Mouse (Mus musculus) midbrain, postnatal 0 days (tissue): ENCODE data around the gene Lbhd1. TPM values are rescaled to one million over a fixed set of nuclear protein-coding genes. Genes with fewer than 3 reads are reported as not detected.

ENCODE experiments used
- ATAC-seq: fragments of 200-750 bp; cut with Nextera tagmentation; 2 replicates; pipeline ENCODE4 v1.8.0; 2017; ENCODE audit warnings: moderate number of reproducible peaks, mild to moderate bottlenecking, moderate TSS enrichment, moderate library complexity; ENCODE audit not compliant: low FRiP score
- DNase-seq: peaks from one replicate; pipeline ENCODE4 v3.0.0-alpha.2; 2015; ENCODE audit warnings: low spot score
- H3K27ac ChIP-seq: fragments of 300-500 bp; sonication (generic); 2 replicates; pipeline ENCODE4 v1.5.1; 2014; ENCODE audit warnings: low read depth, mild to moderate bottlenecking, low read length, mixed read lengths
- H3K27me3 ChIP-seq: fragments of 300-500 bp; sonication (generic); 2 replicates; pipeline ENCODE4 v1.6.1; 2014; ENCODE audit warnings: low read length, control low read depth, mixed read lengths; ENCODE audit not compliant: insufficient read depth
- H3K36me3 ChIP-seq: fragments of 300-500 bp; sonication (generic); 2 replicates; pipeline ENCODE4 v1.6.1; 2014; ENCODE audit warnings: low read length, control low read depth, mixed read lengths; ENCODE audit not compliant: insufficient read depth
- H3K4me1 ChIP-seq: fragments of 300-500 bp; sonication (generic); 2 replicates; pipeline ENCODE4 v1.6.1; 2014; ENCODE audit warnings: mild to moderate bottlenecking, control low read depth, antibody characterized with exemption, low read length, mixed read lengths; ENCODE audit not compliant: insufficient read depth
- H3K4me2 ChIP-seq: fragments of 300-500 bp; sonication (generic); 2 replicates; pipeline ENCODE4 v1.6.1; 2014; ENCODE audit warnings: low read depth, mild to moderate bottlenecking, low read length, mixed read lengths; ENCODE audit not compliant: poor library complexity, severe bottlenecking
- H3K4me3 ChIP-seq: fragments of 300-500 bp; sonication (generic); 2 replicates; pipeline ENCODE4 v1.5.1; 2014; ENCODE audit warnings: low read depth, mild to moderate bottlenecking, low read length, moderate library complexity
- H3K9ac ChIP-seq: fragments of 300-500 bp; sonication (generic); replicated peaks from 2 replicates; pipeline ENCODE4 v1.6.1; 2014; ENCODE audit warnings: mild to moderate bottlenecking, low read length, moderate library complexity, mixed read lengths; ENCODE audit not compliant: poor library complexity, severe bottlenecking
- H3K9me3 ChIP-seq: fragments of 300-500 bp; sonication (generic); 2 replicates; pipeline ENCODE4 v1.6.1; 2016; ENCODE audit warnings: low read length, control low read depth
- CTCF ChIP-seq: IDR thresholded peaks from 2 replicates; pipeline ENCODE4 v1.5.1; 2016; ENCODE audit warnings: antibody characterized with exemption, mild to moderate bottlenecking
- WGBS: fragments of 180-500 bp; shearing (Covaris S2); extraction: QIAGEN DNeasy Blood & Tissue Kit; methylation state at CpG from one replicate; pipeline ENCODE4 v1.1.7; 2014; 5-methylcytosine and 5-hydroxymethylcytosine counted together
- microRNA-seq: library from miRNA; unstranded; fragments of <30 nt; microRNA quantifications from one replicate; pipeline ENCODE4, GENCODE M21; 2016; ENCODE audit warnings: borderline number of aligned reads
- polyA plus RNA-seq: library from polyadenylated mRNA; unstranded; fragments of >200 nt; fragmentation: Nextera tagmentation; extraction: Ambion mirVana; gene quantifications from 2 replicates; pipeline ENCODE4 v1.2.1, GENCODE M21; 2015
- total RNA-seq: library from RNA; depleted of rRNA; stranded (reverse); fragments of >200 nt; gene quantifications from 2 replicates; pipeline ENCODE4 v1.2.3, GENCODE M21; 2014; rRNA removed

Lbhd1 gene
- total and polyA plus RNA-seq, 2 experiments from 2014 or later: 6.6 to 20.6 TPM

- ATAC-seq (no peak), DNase-seq (no peak)
- TF ChIP-seq CTCF: no peak
- no peaks in the 10 kb centered on the region for H3K36me3 ChIP-seq
- H3K4me3 ChIP-seq: no peak overlapping the region
- no peak overlapping the region for H3K4me2 ChIP-seq
- no peak overlapping the region for H3K27ac ChIP-seq
- H3K4me1 ChIP-seq: no peaks in the 10 kb centered on the region; the same call in 1 of the 2 replicates
- H3K9ac ChIP-seq: no peak overlapping the region
- 81% methylated on average over 2 of the region's 2 CpGs for WGBS
- H3K27me3 ChIP-seq: no peaks in the 10 kb centered on the region
- no peaks in the 10 kb centered on the region for H3K9me3 ChIP-seq
Measured at GRCm38 (mm10) chr19:8936736-8937135, 53.2 kb downstream of the Lbhd1 start.

- Histone ChIP-seq H3K4me1 (no peaks in the 10 kb centered on the region; the same call in 1 of the 2 replicates), H3K9me3 (no peaks in the 10 kb centered on the region), H3K27me3 (no peaks in the 10 kb centered on the region), H3K4me3 (no peak overlapping the region), H3K9ac (peak overlapping the region; percentile 55; the same call in 1 of the 2 replicates), H3K4me2 (no peak overlapping the region), H3K27ac (no peak overlapping the region), H3K36me3 (peaks cover 4% of the 10 kb centered on the region)
- WGBS: 84% methylated on average over 15 of the region's 15 CpGs
- TF ChIP-seq CTCF: no peak
- DNase-seq (no peak), ATAC-seq (no peak)
Measured at GRCm38 (mm10) chr19:8940526-8941133, 57.1 kb downstream of the Lbhd1 start.

GRCm38 (mm10) chr19:8941136-8941514 is 57.6 kb downstream of the Lbhd1 start:
- Histone ChIP-seq H3K4me3 (peak overlapping the region; percentile 71), H3K4me2 (peak overlapping the region; percentile 63), H3K36me3 (peaks cover 9% of the 10 kb centered on the region), H3K27me3 (no peaks in the 10 kb centered on the region), H3K9ac (peak overlapping the region; percentile 55), H3K9me3 (no peaks in the 10 kb centered on the region), H3K27ac (no peak overlapping the region), H3K4me1 (no peaks in the 10 kb centered on the region; the same call in 1 of the 2 replicates)
- no peak for TF ChIP-seq CTCF
- ATAC-seq (peak; percentile 3; the same call in 1 of the 2 replicates), DNase-seq (no peak)
- WGBS: 38% methylated on average over 10 of the region's 10 CpGs

- H3K27me3 ChIP-seq: no peaks in the 10 kb centered on the region
- H3K27ac ChIP-seq: peak within 1 kb of the TSS; percentile 95
- ATAC-seq (peak; percentile 95), DNase-seq (peak; percentile 98)
- peaks cover 12% of the 10 kb centered on the region for H3K36me3 ChIP-seq
- H3K9ac ChIP-seq: peak within 1 kb of the TSS; percentile 87
- H3K4me1 ChIP-seq: no peaks in the 10 kb centered on the region; the same call in 1 of the 2 replicates
- TF ChIP-seq CTCF: peak; percentile 41
- H3K4me3 ChIP-seq: peak within 1 kb of the TSS; percentile 71
- H3K9me3 ChIP-seq: no peaks in the 10 kb centered on the region
- H3K4me2 ChIP-seq: peak within 1 kb of the TSS; percentile 63
- 1% methylated on average over 64 of the region's 64 CpGs for WGBS
Measured at GRCm38 (mm10) chr19:8941515-8942217, 58.1 kb downstream of the Lbhd1 start, which contains the start of gene Mta2. Mta2 (plus strand) TSS chr19:8941875.

Small RNA genes within 50 kb of the gene (microRNA-seq; reads per million reads assigned to microRNA genes)
- gene Mir5136: not detected

Other genes with a start within 250 kb of the Lbhd1 start
Only the 30 nearest of the 32 such genes appear.
- gene Slc3a2, start 160.4 kb upstream of the Lbhd1 start, total RNA-seq: 111 and 133 TPM in 2 replicates
- gene Slc3a2, start 160.4 kb upstream of the Lbhd1 start, polyA plus RNA-seq: 212 and 223 TPM in 2 replicates
- 50.9 and 65.7 TPM in 2 replicates for gene Wdr74, start 147.9 kb upstream of the Lbhd1 start, total RNA-seq
- gene Wdr74, start 147.9 kb upstream of the Lbhd1 start, polyA plus RNA-seq: 85.9 and 88.2 TPM in 2 replicates
- not detected in 2 replicates for gene 1700092M07Rik, start 143.0 kb upstream of the Lbhd1 start, total RNA-seq
- gene 1700092M07Rik, start 143.0 kb upstream of the Lbhd1 start, polyA plus RNA-seq: 0.64 TPM in 1 of 2 replicates, not detected in the other
- gene Stx5a, start 142.3 kb upstream of the Lbhd1 start, total RNA-seq: 112 and 147 TPM in 2 replicates
- 104 and 106 TPM in 2 replicates for gene Stx5a, start 142.3 kb upstream of the Lbhd1 start, polyA plus RNA-seq
- gene Nxf1, start 126.7 kb upstream of the Lbhd1 start, total RNA-seq: 67.4 and 75.6 TPM in 2 replicates
- gene Nxf1, start 126.7 kb upstream of the Lbhd1 start, polyA plus RNA-seq: 90.0 and 92.8 TPM in 2 replicates
- gene Tmem223, start 112.7 kb upstream of the Lbhd1 start, total RNA-seq: 210 and 320 TPM in 2 replicates
- 202 and 230 TPM in 2 replicates for gene Tmem223, start 112.7 kb upstream of the Lbhd1 start, polyA plus RNA-seq
- gene Tmem179b, start 109.3 kb upstream of the Lbhd1 start, total RNA-seq: 20.4 and 27.3 TPM in 2 replicates
- gene Tmem179b, start 109.3 kb upstream of the Lbhd1 start, polyA plus RNA-seq: 19.1 and 21.1 TPM in 2 replicates
- 32.5 and 38.7 TPM in 2 replicates for gene Taf6l, start 97.3 kb upstream of the Lbhd1 start, total RNA-seq
- gene Taf6l, start 97.3 kb upstream of the Lbhd1 start, polyA plus RNA-seq: 25.2 and 26.4 TPM in 2 replicates
- gene Polr2g, start 85.2 kb upstream of the Lbhd1 start, total RNA-seq: 67.2 and 67.5 TPM in 2 replicates
- gene Polr2g, start 85.2 kb upstream of the Lbhd1 start, polyA plus RNA-seq: 163 and 171 TPM in 2 replicates
- gene Zbtb3, start 81.2 kb upstream of the Lbhd1 start, total RNA-seq: 6.0 and 6.2 TPM in 2 replicates
- 3.2 and 4.5 TPM in 2 replicates for gene Zbtb3, start 81.2 kb upstream of the Lbhd1 start, polyA plus RNA-seq
- 63.0 and 63.8 TPM in 2 replicates for gene Ttc9c, start 64.4 kb upstream of the Lbhd1 start, total RNA-seq
- 38.8 and 45.3 TPM in 2 replicates for gene Ttc9c, start 64.4 kb upstream of the Lbhd1 start, polyA plus RNA-seq
- gene Hnrnpul2, start 63.7 kb upstream of the Lbhd1 start, total RNA-seq: 25.9 and 36.2 TPM in 2 replicates
- gene Hnrnpul2, start 63.7 kb upstream of the Lbhd1 start, polyA plus RNA-seq: 4.6 and 5.5 TPM in 2 replicates
- gene AC129217.1, start 54.0 kb upstream of the Lbhd1 start, total RNA-seq: 5.6 and 12.7 TPM in 2 replicates
- gene AC129217.1, start 54.0 kb upstream of the Lbhd1 start, polyA plus RNA-seq: not detected in 2 replicates
- 112 and 121 TPM in 2 replicates for gene Bscl2, start 46.3 kb upstream of the Lbhd1 start, total RNA-seq
- 101 and 108 TPM in 2 replicates for gene Bscl2, start 46.3 kb upstream of the Lbhd1 start, polyA plus RNA-seq
- 103 and 119 TPM in 2 replicates for gene Gng3, start 44.5 kb upstream of the Lbhd1 start, total RNA-seq
- gene Gng3, start 44.5 kb upstream of the Lbhd1 start, polyA plus RNA-seq: 746 and 809 TPM in 2 replicates
- 2.7 and 3.5 TPM in 2 replicates for gene Lrrn4cl, start 33.0 kb upstream of the Lbhd1 start, total RNA-seq
- gene Lrrn4cl, start 33.0 kb upstream of the Lbhd1 start, polyA plus RNA-seq: 2.0 and 2.1 TPM in 2 replicates
- gene Ubxn1, start 12.2 kb upstream of the Lbhd1 start, total RNA-seq: 73.5 and 73.8 TPM in 2 replicates
- gene Ubxn1, start 12.2 kb upstream of the Lbhd1 start, polyA plus RNA-seq: 142 and 143 TPM in 2 replicates
- gene Uqcc3, start 2.8 kb upstream of the Lbhd1 start, total RNA-seq: 22.6 and 26.5 TPM in 2 replicates
- gene Uqcc3, start 2.8 kb upstream of the Lbhd1 start, polyA plus RNA-seq: 64.2 and 65.0 TPM in 2 replicates
- not detected in 2 replicates for gene Gm49403, start 198 bp downstream of the Lbhd1 start, total RNA-seq
- gene Gm49403, start 198 bp downstream of the Lbhd1 start, polyA plus RNA-seq: not detected in 2 replicates
- 17.8 and 23.7 TPM in 2 replicates for gene 1810009A15Rik, start 5.1 kb downstream of the Lbhd1 start, total RNA-seq
- gene 1810009A15Rik, start 5.1 kb downstream of the Lbhd1 start, polyA plus RNA-seq: 29.2 and 32.9 TPM in 2 replicates
- gene Gm49416, start 5.2 kb downstream of the Lbhd1 start, total RNA-seq: 3.8 TPM in 1 of 2 replicates, not detected in the other
- gene Gm49416, start 5.2 kb downstream of the Lbhd1 start, polyA plus RNA-seq: not detected in 2 replicates
- 30.3 and 37.8 TPM in 2 replicates for gene Ints5, start 9.3 kb downstream of the Lbhd1 start, total RNA-seq
- gene Ints5, start 9.3 kb downstream of the Lbhd1 start, polyA plus RNA-seq: 20.2 and 21.8 TPM in 2 replicates
- gene Ganab, start 14.3 kb downstream of the Lbhd1 start, total RNA-seq: 86.9 and 88.5 TPM in 2 replicates
- 49.4 and 49.8 TPM in 2 replicates for gene Ganab, start 14.3 kb downstream of the Lbhd1 start, polyA plus RNA-seq
- gene B3gat3, start 36.6 kb downstream of the Lbhd1 start, total RNA-seq: 111 TPM in 2 replicates
- gene B3gat3, start 36.6 kb downstream of the Lbhd1 start, polyA plus RNA-seq: 95.5 and 99.7 TPM in 2 replicates
- gene Rom1, start 45.6 kb downstream of the Lbhd1 start, total RNA-seq: 3.0 and 6.3 TPM in 2 replicates
- gene Rom1, start 45.6 kb downstream of the Lbhd1 start, polyA plus RNA-seq: 2.7 and 3.5 TPM in 2 replicates
- gene Eml3, start 45.8 kb downstream of the Lbhd1 start, total RNA-seq: 6.3 and 9.3 TPM in 2 replicates
- gene Eml3, start 45.8 kb downstream of the Lbhd1 start, polyA plus RNA-seq: 8.7 and 9.0 TPM in 2 replicates
- gene Mta2, start 58.1 kb downstream of the Lbhd1 start, total RNA-seq: 64.3 and 65.6 TPM in 2 replicates
- 73.6 and 77.9 TPM in 2 replicates for gene Mta2, start 58.1 kb downstream of the Lbhd1 start, polyA plus RNA-seq
- gene Tut1, start 70.1 kb downstream of the Lbhd1 start, total RNA-seq: 18.1 and 19.0 TPM in 2 replicates
- gene Tut1, start 70.1 kb downstream of the Lbhd1 start, polyA plus RNA-seq: 15.1 and 18.4 TPM in 2 replicates
- gene Eef1g, start 83.3 kb downstream of the Lbhd1 start, total RNA-seq: 496 and 583 TPM in 2 replicates
- 258 and 265 TPM in 2 replicates for gene Eef1g, start 83.3 kb downstream of the Lbhd1 start, polyA plus RNA-seq
- gene Ahnak, start 105.6 kb downstream of the Lbhd1 start, total RNA-seq: 13.0 and 19.2 TPM in 2 replicates
- 4.4 and 5.7 TPM in 2 replicates for gene Ahnak, start 105.6 kb downstream of the Lbhd1 start, polyA plus RNA-seq